Mouse (Mus musculus) midbrain, embryonic 13.5 days (tissue): Measurements from ENCODE around the gene Gcnt2. TPM values are rescaled to one million over a fixed set of nuclear protein-coding genes. Genes with fewer than 3 reads are reported as not detected.
A peak's percentile ranks its signal among the peaks of the same experiment; 100 is the strongest.

Experiments
- ATAC-seq: fragments of 200-750 bp; cut with Nextera tagmentation; 2 replicates; pipeline ENCODE4 v1.8.0; 2017; ENCODE audit warnings: mild to moderate bottlenecking, moderate TSS enrichment, moderate library complexity
- H3K27ac ChIP-seq: fragments of 300-500 bp; sonication (generic); 2 replicates; pipeline ENCODE4 v1.5.1; 2015; ENCODE audit warnings: inconsistent platforms, mild to moderate bottlenecking, moderate library complexity
- H3K27me3 ChIP-seq: fragments of 300-500 bp; sonication (generic); 2 replicates; pipeline ENCODE4 v1.6.1; 2015; ENCODE audit warnings: mild to moderate bottlenecking, inconsistent platforms
- H3K36me3 ChIP-seq: fragments of 300-500 bp; sonication (generic); 2 replicates; pipeline ENCODE4 v1.6.1; 2015; ENCODE audit warnings: mild to moderate bottlenecking, inconsistent platforms
- H3K4me1 ChIP-seq: fragments of 300-500 bp; sonication (generic); replicated peaks from 2 replicates; pipeline ENCODE4 v1.6.1; 2015; ENCODE audit warnings: inconsistent platforms
- H3K4me2 ChIP-seq: fragments of 300-500 bp; sonication (generic); replicated peaks from 2 replicates; pipeline ENCODE4 v1.6.1; 2015; ENCODE audit warnings: moderate library complexity, mild to moderate bottlenecking, inconsistent platforms
- H3K4me3 ChIP-seq: fragments of 300-500 bp; sonication (generic); replicated peaks from 2 replicates; pipeline ENCODE4 v1.5.1; 2015; ENCODE audit warnings: mild to moderate bottlenecking, inconsistent platforms
- H3K9ac ChIP-seq: fragments of 300-500 bp; sonication (generic); replicated peaks from 2 replicates; pipeline ENCODE4 v1.6.1; 2015; ENCODE audit warnings: mild to moderate bottlenecking, inconsistent platforms
- H3K9me3 ChIP-seq: fragments of 300-500 bp; sonication (generic); 2 replicates; pipeline ENCODE4 v1.6.1; 2016; ENCODE audit warnings: mild to moderate bottlenecking, inconsistent platforms
- WGBS: fragments of 180-500 bp; shearing (Covaris S2); methylation state at CpG from one replicate; pipeline ENCODE4 v1.1.7; 2015; 5-methylcytosine and 5-hydroxymethylcytosine counted together
- polyA plus RNA-seq: library from polyadenylated mRNA; unstranded; fragments of >200 nt; fragmentation: Nextera tagmentation; extraction: Ambion mirVana; gene quantifications from 2 replicates; pipeline ENCODE4 v1.2.1, GENCODE M21; 2015

Gene Gcnt2
- polyA plus RNA-seq, 1 experiment from 2014 or later, result 3.6 TPM

DNA sequence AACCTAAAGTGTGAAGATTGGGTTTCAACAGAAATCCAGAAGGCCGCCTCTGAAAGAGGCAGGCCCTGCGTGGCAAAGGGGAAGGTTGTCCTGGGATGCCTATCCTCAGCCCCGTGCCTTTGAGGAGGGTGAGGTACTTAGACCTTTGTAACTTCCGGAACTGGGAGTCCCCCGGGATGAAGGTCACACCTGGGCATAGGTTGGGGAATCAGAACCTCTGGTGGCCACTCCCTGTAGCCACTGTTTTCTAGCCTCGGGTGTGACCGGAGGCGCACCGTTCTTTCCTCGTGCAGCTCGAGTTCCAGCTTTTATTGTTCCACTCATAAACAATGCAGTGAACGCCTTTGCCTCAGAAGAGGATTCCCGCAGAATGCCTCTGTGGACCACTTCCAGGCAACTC, 7.6 kb upstream of the Gcnt2 start:
- 81% methylated on average over 13 of the region's 13 CpGs for WGBS
- Histone ChIP-seq H3K36me3 (no peaks in the 10 kb centered on the region), H3K4me2 (no peak overlapping the region), H3K9ac (no peak overlapping the region), H3K4me3 (no peak overlapping the region), H3K9me3 (no peaks in the 10 kb centered on the region), H3K27me3 (no peaks in the 10 kb centered on the region), H3K27ac (no peak overlapping the region), H3K4me1 (0 out of 2 replicates have a peak, but pooled peaks cover 5% of the 10 kb centered on the region)
- no peak for ATAC-seq

DNA sequence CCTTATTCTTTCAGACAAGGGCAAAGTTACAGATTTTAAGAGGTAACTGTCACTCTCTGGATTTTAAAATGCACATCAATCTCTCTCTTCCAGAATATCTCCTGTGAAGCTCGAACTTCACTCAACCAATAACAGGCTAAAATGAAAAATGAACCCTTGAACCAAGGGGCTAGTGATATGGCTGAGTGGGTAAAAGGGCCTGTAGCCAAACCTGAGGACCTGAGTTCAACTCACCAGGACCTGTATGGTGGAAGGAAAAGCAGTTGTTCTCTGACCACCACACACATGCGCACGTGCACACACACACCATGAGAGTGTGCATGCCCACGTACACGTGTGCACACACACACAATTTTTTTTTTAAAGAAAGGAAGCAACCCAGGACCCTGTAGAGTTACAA, 6.8 kb upstream of the Gcnt2 start:
- ATAC-seq, result no peak
- H3K36me3 ChIP-seq, result no peaks in the 10 kb centered on the region
- no peaks in the 10 kb centered on the region for H3K9me3 ChIP-seq
- H3K27ac ChIP-seq, result no peak overlapping the region
- H3K9ac ChIP-seq, result no peak overlapping the region
- H3K4me3 ChIP-seq, result no peak overlapping the region
- 92% methylated on average over 5 of the region's 5 CpGs for WGBS
- H3K4me2 ChIP-seq, result no peak overlapping the region
- H3K4me1 ChIP-seq, result 0 out of 2 replicates have a peak, but pooled peaks cover 5% of the 10 kb centered on the region
- no peaks in the 10 kb centered on the region for H3K27me3 ChIP-seq

DNA sequence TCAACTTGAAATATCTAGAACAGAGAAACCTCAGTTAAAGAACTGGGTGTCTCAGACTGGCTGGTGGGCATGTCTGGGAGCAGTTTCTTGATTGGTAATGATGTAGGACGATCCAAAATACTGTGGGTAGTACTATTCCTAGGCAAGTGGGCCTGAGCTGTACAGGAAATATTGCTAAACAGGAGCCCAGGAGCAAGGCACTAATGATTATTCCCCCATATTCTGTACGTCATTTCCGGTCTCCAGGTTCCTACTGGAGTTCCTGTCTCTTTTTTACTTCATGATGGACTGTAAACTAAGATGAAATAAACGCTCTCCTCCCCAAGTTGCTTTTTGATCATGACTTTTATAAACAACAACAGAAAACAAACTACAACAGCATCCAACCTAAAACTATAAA, 5.7 kb upstream of the Gcnt2 start:
- Histone ChIP-seq H3K36me3 (no peaks in the 10 kb centered on the region), H3K27me3 (no peaks in the 10 kb centered on the region), H3K9ac (no peak overlapping the region), H3K4me3 (no peak overlapping the region), H3K9me3 (no peaks in the 10 kb centered on the region), H3K4me2 (peak overlapping the region; percentile 54; the same call in 1 of the 2 replicates), H3K27ac (no peak overlapping the region), H3K4me1 (0 out of 2 replicates have a peak, but pooled peaks cover 5% of the 10 kb centered on the region)
- ATAC-seq, result no peak
- WGBS, result 96% methylated on average over 4 of the region's 4 CpGs

DNA sequence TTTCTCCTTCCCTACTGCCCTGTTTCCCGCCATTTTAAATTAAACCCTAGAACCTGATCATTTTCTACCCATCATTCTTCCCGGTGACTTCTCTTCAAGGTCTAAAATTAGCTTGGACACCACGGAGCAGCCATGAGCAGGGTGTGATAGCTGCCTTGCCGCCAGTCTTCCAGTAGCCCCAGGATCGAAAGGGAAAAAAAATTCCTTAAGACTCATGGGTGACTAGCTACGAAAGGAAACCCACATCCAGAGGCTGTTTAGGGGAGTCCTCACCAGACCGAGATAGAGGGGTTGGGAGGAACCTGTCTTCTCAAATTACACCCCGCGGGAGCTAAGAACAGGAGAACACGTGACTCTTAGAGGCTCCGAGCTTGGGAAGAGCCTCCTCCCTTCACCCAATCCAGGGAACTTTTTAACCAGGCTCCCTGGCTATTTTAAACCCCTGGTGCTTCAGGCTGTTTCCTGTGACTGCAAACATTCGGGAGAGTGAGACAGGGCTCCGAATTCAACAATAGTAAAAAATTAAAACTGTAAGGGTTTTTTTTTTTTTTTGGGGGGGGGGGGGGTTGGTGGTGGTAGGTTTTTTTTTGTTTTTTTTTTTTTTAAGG, 5.0 kb upstream of the Gcnt2 start:
- H3K9me3 ChIP-seq, result no peaks in the 10 kb centered on the region
- H3K27me3 ChIP-seq, result no peaks in the 10 kb centered on the region
- peak overlapping the region; percentile 27 for H3K4me3 ChIP-seq
- peak overlapping the region; percentile 54 for H3K4me2 ChIP-seq
- H3K27ac ChIP-seq, result no peak overlapping the region
- H3K4me1 ChIP-seq, result 0 out of 2 replicates have a peak, but pooled peaks cover 5% of the 10 kb centered on the region
- H3K9ac ChIP-seq, result peak overlapping the region; percentile 33; the same call in 1 of the 2 replicates
- H3K36me3 ChIP-seq, result no peaks in the 10 kb centered on the region
- WGBS, result 1% methylated on average over 13 of the region's 13 CpGs
- no peak for ATAC-seq

DNA sequence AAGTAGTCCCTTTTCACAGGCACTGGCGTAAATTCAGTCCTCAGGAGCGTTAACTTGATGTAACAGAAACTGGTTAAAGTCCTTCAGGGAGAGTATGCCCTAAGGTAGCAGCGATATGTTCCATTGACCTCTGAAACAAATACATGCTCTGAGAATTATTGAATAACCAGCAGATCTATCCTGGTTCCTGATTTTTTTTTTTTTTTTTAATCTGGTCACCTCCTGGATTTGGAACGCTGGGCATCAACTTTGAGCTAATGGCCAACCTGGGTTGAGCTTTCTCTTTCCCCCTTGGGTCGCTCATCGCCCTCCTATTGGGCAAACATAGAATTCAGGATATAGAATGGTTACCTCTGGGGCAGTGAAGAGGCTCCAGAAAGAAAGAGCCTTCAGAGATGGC, 4.3 kb upstream of the Gcnt2 start:
- 0 out of 2 replicates have a peak, but pooled peaks cover 5% of the 10 kb centered on the region for H3K4me1 ChIP-seq
- no peak overlapping the region for H3K27ac ChIP-seq
- no peak overlapping the region for H3K9ac ChIP-seq
- no peak for ATAC-seq
- WGBS, result 79% methylated on average over 6 of the region's 6 CpGs
- H3K4me2 ChIP-seq, result no peak overlapping the region
- H3K27me3 ChIP-seq, result no peaks in the 10 kb centered on the region
- H3K9me3 ChIP-seq, result no peaks in the 10 kb centered on the region
- H3K36me3 ChIP-seq, result no peaks in the 10 kb centered on the region
- H3K4me3 ChIP-seq, result no peak overlapping the region

DNA sequence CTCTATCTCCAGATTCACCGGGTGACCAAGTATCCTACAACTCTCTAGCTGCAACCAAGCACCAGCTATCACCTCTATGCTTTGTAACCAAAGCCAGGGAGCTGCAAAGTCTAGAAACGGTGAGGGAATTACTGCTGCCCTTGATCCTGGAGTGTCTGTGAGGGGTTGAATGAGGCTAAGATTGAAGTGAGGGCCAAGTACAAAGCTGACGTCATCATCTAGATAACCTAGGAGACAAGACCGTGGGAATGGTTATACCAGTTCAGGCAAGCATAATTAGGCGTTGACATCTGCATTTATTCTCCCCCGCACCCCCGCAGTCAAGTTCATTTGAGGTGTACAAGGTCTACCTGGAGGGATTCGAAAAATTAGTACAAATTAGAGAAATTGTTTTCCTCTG, 2.8 kb upstream of the Gcnt2 start:
- Histone ChIP-seq H3K4me3 (no peak overlapping the region), H3K9ac (no peak overlapping the region), H3K4me1 (0 out of 2 replicates have a peak, but pooled peaks cover 5% of the 10 kb centered on the region), H3K9me3 (no peaks in the 10 kb centered on the region), H3K27ac (no peak overlapping the region), H3K27me3 (no peaks in the 10 kb centered on the region), H3K36me3 (no peaks in the 10 kb centered on the region), H3K4me2 (no peak overlapping the region)
- ATAC-seq, result no peak
- WGBS, result 82% methylated on average over 8 of the region's 8 CpGs

DNA sequence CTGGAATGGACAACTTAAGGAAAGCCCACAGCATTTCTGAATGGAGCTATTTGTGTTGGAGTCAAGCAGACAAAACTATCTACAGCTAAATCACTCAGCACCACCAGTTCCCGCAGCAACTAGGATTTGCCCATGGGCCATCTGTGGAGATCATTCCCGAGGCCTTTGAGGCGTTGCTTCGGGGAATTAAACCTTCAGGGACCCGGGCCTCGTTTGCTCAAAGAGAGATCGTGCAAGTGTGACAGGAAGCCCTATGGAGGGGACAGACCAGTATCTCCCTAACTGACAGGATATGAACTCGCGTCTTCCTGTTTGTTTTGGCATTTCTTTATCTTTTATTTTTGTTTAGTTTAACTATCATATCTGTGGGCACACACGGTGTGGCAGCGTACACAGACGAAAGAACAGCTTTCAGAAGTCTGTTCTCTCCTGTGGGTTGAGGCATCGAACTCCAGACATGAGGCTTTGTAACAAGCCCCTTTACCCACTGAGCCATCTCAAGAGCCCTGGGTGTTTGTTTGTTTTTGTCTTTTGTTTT, 2.2 kb upstream of the Gcnt2 start:
- Histone ChIP-seq H3K36me3 (no peaks in the 10 kb centered on the region), H3K4me1 (0 out of 2 replicates have a peak, but pooled peaks cover 5% of the 10 kb centered on the region), H3K27me3 (no peaks in the 10 kb centered on the region), H3K4me3 (no peak overlapping the region), H3K4me2 (no peak overlapping the region), H3K27ac (no peak overlapping the region), H3K9me3 (no peaks in the 10 kb centered on the region), H3K9ac (no peak overlapping the region)
- no peak for ATAC-seq
- WGBS, result 70% methylated on average over 13 of the region's 13 CpGs

DNA sequence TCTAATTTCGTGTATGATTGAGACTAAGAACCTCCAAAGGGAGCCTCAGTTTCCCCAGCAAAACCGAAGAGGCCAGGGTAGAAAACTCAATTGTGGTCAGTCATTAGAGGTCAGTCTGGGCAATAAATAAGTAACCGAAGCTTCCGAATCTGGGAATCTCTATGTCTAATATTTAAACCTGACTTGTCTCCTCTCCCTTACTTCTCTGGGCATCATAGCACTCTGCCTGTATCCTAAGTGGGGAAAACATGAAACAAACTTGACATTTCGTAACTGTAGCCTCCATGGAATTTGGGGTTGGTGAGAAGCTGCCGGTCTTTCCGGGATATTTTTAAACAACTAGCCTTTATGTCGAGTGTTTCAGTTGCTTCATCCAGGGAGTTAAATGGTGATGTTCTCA, 329 bp upstream of the Gcnt2 start:
- ATAC-seq, result no peak
- WGBS, result 90% methylated on average over 8 of the region's 8 CpGs
- Histone ChIP-seq H3K4me1 (0 out of 2 replicates have a peak, but pooled peaks cover 5% of the 10 kb centered on the region), H3K9me3 (no peaks in the 10 kb centered on the region), H3K36me3 (no peaks in the 10 kb centered on the region), H3K27me3 (no peaks in the 10 kb centered on the region), H3K27ac (no peak overlapping the region), H3K4me3 (no peak overlapping the region), H3K9ac (no peak overlapping the region), H3K4me2 (no peak overlapping the region)

DNA sequence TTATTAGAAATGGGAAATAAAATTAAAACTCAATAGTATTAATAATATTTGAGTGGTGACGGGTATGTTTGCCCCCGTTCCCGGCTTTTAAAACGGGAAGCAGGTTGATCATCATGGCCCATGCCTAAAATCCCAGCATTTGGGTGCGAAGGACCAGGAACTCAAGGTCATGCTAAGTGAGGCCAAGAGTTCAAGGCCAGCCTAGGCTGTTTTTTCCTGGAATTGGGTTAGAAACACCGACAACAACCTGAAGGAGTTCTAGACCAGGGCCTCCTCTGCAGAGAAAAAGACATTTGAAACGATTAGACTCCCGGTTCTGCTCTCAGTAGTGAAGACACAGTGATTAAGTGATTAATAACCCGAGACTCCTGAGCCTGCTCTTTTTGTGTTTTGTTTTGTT, 3.5 kb downstream of the Gcnt2 start:
- Histone ChIP-seq H3K27ac (no peak overlapping the region), H3K4me1 (no peaks in the 10 kb centered on the region), H3K27me3 (no peaks in the 10 kb centered on the region), H3K9ac (no peak overlapping the region), H3K4me2 (no peak overlapping the region), H3K36me3 (no peaks in the 10 kb centered on the region), H3K9me3 (no peaks in the 10 kb centered on the region), H3K4me3 (no peak overlapping the region)
- ATAC-seq, result no peak
- WGBS, result 91% methylated on average over 9 of the region's 9 CpGs

DNA sequence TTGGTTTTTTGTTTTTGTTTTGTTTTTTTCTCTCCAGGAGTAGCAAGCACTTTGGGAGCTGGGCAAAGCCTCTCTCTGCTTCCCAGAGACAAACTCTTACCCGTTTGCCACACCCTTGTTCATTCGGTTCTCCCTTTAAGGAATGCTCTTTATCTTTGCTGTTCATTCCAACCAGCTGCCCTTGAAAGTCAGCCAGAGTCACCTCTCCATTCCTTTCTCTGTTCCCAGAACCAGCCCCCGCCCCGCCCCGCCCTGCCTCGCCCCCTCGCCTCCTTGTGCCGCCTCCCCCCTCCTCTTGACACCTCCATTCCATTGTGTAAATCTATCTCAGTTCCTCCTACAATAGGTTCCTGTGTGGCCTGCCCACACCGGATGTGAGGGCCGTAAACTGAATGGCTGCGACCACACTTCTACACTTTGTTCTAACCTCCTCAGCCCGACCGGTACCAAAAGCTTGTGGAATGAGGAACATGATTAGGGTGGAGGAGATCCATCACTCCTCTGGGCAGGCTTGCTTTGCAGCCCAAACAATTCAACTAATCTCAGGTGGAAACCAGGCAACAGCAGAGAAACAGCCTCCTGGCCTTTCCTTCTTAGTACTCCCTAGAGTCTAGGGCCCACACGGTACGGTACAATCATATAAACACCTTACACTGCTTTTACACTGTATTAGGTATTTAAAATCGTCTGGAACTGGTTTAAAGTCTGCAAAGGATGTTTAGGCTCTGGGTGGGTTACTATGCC, 9.5 kb downstream of the Gcnt2 start:
- no peak overlapping the region for H3K27ac ChIP-seq
- no peaks in the 10 kb centered on the region for H3K27me3 ChIP-seq
- 30% methylated on average over 16 of the region's 16 CpGs for WGBS
- no peak overlapping the region for H3K4me2 ChIP-seq
- no peaks in the 10 kb centered on the region for H3K4me1 ChIP-seq
- no peak for ATAC-seq
- H3K4me3 ChIP-seq, result no peak overlapping the region
- H3K9ac ChIP-seq, result no peak overlapping the region
- 0 out of 2 replicates have a peak, but pooled peaks cover 3% of the 10 kb centered on the region for H3K9me3 ChIP-seq
- H3K36me3 ChIP-seq, result no peaks in the 10 kb centered on the region

DNA sequence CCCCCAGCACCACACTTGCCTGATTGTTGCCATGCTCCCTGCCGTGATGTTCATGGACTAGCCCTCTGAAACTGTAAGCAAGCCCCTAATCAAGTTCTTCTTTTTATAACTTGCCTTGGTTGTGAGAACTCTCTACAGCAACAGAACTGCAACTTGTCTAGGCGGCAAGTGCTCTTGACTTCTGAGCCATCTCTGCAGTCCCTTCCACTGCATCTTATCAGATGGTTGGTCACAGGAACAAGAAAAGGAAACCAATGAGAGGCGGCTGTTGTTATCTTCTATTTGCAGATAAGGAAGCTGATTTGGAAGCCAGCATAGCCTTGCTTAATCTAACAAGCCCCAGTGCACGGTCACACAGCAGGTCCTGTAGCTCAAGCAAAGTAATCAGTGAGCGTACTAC, 14.5 kb downstream of the Gcnt2 start:
- no peaks in the 10 kb centered on the region for H3K27me3 ChIP-seq
- WGBS, result 88% methylated on average over 5 of the region's 5 CpGs

DNA sequence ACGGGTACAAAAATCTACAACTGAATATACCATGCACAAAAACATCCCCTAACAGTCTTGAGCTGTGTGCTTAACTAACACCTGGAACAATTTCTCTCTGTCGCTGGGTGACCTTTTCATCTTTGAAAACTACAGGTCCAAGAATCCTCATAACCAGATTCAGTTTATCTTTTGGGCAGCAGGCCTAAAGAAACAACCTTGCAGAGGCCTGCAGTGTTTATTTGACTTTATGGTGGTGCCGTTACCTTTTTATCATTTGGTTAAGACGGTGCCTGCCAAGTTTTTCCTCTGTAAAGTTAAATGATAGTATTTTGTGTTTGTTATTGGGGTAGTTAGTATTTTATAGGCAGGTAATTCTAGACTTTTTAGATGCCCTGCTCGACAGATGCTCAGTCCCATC, 15.9 kb downstream of the Gcnt2 start:
- Histone ChIP-seq H3K4me1 (no peaks in the 10 kb centered on the region), H3K27me3 (no peaks in the 10 kb centered on the region), H3K4me3 (no peak overlapping the region), H3K36me3 (no peaks in the 10 kb centered on the region), H3K9ac (no peak overlapping the region), H3K9me3 (0 out of 2 replicates have a peak, but pooled peaks cover 3% of the 10 kb centered on the region), H3K4me2 (no peak overlapping the region), H3K27ac (no peak overlapping the region)
- ATAC-seq, result no peak
- 93% methylated on average over 5 of the region's 5 CpGs for WGBS

More for the DNA sequence above, 14.5 kb downstream of the Gcnt2 start:
- Histone ChIP-seq H3K27ac (no peak overlapping the region), H3K4me2 (no peak overlapping the region), H3K9me3 (0 out of 2 replicates have a peak, but pooled peaks cover 3% of the 10 kb centered on the region), H3K36me3 (no peaks in the 10 kb centered on the region), H3K9ac (no peak overlapping the region), H3K4me3 (no peak overlapping the region), H3K4me1 (no peaks in the 10 kb centered on the region)
- no peak for ATAC-seq
